Mouse (Mus musculus): ENCODE measurements around the gene Gm15155. TPM values are rescaled to one million over a fixed set of nuclear protein-coding genes. Genes with fewer than 3 reads are reported as not detected.
A peak's percentile ranks its signal among the peaks of the same experiment; 100 is the strongest.

Gene Gm15155
- polyA plus RNA-seq (2015; fragmentation: Nextera tagmentation; extraction: Ambion mirVana) = not detected in 2 replicates

DNA sequence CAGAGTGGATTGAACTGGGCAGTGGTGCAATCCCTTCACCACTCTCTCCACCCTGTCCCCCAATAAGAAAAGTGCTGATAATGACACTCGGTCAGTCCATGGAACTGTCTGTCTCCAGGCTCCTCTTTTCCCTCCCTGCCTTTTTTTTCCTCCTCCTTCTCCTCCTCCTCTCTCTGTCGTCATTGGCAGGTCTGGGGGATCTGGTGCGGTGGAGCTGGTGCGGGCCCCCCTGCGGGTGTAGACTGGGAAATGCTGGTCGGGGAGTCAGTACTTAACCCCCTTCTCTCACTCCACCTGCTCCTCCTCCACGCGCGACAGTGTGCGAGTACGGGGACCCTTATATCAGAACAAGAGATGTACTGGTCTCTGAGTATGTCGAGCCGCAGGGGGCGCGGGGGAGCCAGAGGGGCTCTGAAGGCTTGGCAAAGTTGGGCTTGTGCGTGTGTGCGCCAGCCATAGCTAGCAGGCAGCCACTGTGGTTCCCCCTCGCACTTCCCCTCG lies at the start of gene Gm15155:
Gm15155 (plus strand) TSS at position 401 of the 501 bp plus-strand sequence.
- no peaks in the 10 kb centered on the region for H3K4me1 ChIP-seq (replicated peaks)
- peak within 1 kb of the TSS; percentile 52 for H3K4me2 ChIP-seq
- H3K9me3 ChIP-seq (replicated peaks) = no peaks in the 10 kb centered on the region
- no peak within 1 kb of the TSS for H3K27ac ChIP-seq (replicated peaks)
- 14% methylated on average over 19 of the region's 19 CpGs for WGBS (ENCODE audit: insufficient replicate concordance)
- no peak within 1 kb of the TSS for H3K9ac ChIP-seq
- ATAC-seq (ENCODE audit: insufficient read depth) = no peak
- H3K36me3 ChIP-seq (replicated peaks) = no peaks in the 10 kb centered on the region
- H3K27me3 ChIP-seq = peaks cover 45% of the 10 kb centered on the region
- peak within 1 kb of the TSS; percentile 26; the same call in 1 of the 2 replicates for H3K4me3 ChIP-seq (replicated peaks)

GRCm38 (mm10) chrX:155579791-155580190 lies 44.8 kb upstream of the Gm15155 start:
- no peak for ATAC-seq (ENCODE audit: insufficient read depth)
- Histone ChIP-seq H3K9me3 (replicated peaks) (no peaks in the 10 kb centered on the region), H3K9ac (no peak overlapping the region), H3K4me1 (replicated peaks) (no peaks in the 10 kb centered on the region), H3K4me3 (replicated peaks) (no peak overlapping the region), H3K27me3 (no peaks in the 10 kb centered on the region), H3K4me2 (no peak overlapping the region), H3K36me3 (replicated peaks) (no peaks in the 10 kb centered on the region), H3K27ac (replicated peaks) (no peak overlapping the region)

GRCm38 (mm10) chrX:155584586-155584985 lies 40.0 kb upstream of the Gm15155 start:
- no peaks in the 10 kb centered on the region for H3K27me3 ChIP-seq
- 33% methylated on average over 2 of the region's 2 CpGs for WGBS (ENCODE audit: insufficient replicate concordance)
- no peak overlapping the region for H3K27ac ChIP-seq (replicated peaks)
- no peak overlapping the region for H3K4me3 ChIP-seq (replicated peaks)
- H3K4me1 ChIP-seq (replicated peaks) = no peaks in the 10 kb centered on the region
- ATAC-seq (ENCODE audit: insufficient read depth) = no peak
- H3K9me3 ChIP-seq (replicated peaks) = no peaks in the 10 kb centered on the region
- H3K4me2 ChIP-seq = no peak overlapping the region
- H3K9ac ChIP-seq = no peak overlapping the region
- no peaks in the 10 kb centered on the region for H3K36me3 ChIP-seq (replicated peaks)

- H3K4me3 ChIP-seq (replicated peaks) = no peak overlapping the region
- no peak overlapping the region for H3K4me2 ChIP-seq
- H3K4me1 ChIP-seq (replicated peaks) = no peaks in the 10 kb centered on the region
- no peak for ATAC-seq (ENCODE audit: insufficient read depth)
- no peak overlapping the region for H3K9ac ChIP-seq
- H3K36me3 ChIP-seq (replicated peaks) = no peaks in the 10 kb centered on the region
- no peaks in the 10 kb centered on the region for H3K27me3 ChIP-seq
- 62% methylated on average over 3 of the region's 3 CpGs for WGBS (ENCODE audit: insufficient replicate concordance)
- no peaks in the 10 kb centered on the region for H3K9me3 ChIP-seq (replicated peaks)
- H3K27ac ChIP-seq (replicated peaks) = no peak overlapping the region
Measured at GRCm38 (mm10) chrX:155591490-155591889, 33.1 kb upstream of the Gm15155 start.

- 44% methylated on average over 2 of the region's 2 CpGs for WGBS (ENCODE audit: insufficient replicate concordance)
- Histone ChIP-seq H3K4me2 (no peak overlapping the region), H3K27ac (replicated peaks) (no peak overlapping the region), H3K27me3 (no peaks in the 10 kb centered on the region), H3K4me1 (replicated peaks) (no peaks in the 10 kb centered on the region), H3K9me3 (replicated peaks) (no peaks in the 10 kb centered on the region), H3K9ac (no peak overlapping the region), H3K4me3 (replicated peaks) (no peak overlapping the region), H3K36me3 (replicated peaks) (no peaks in the 10 kb centered on the region)
- ATAC-seq (ENCODE audit: insufficient read depth) = no peak
Measured at GRCm38 (mm10) chrX:155592467-155592866, 32.1 kb upstream of the Gm15155 start.

GRCm38 (mm10) chrX:155594685-155595084 lies 29.9 kb upstream of the Gm15155 start:
- Histone ChIP-seq H3K9ac (no peak overlapping the region), H3K9me3 (replicated peaks) (no peaks in the 10 kb centered on the region), H3K4me3 (replicated peaks) (no peak overlapping the region), H3K36me3 (replicated peaks) (no peaks in the 10 kb centered on the region), H3K4me1 (replicated peaks) (no peaks in the 10 kb centered on the region), H3K27me3 (no peaks in the 10 kb centered on the region), H3K27ac (replicated peaks) (no peak overlapping the region), H3K4me2 (no peak overlapping the region)
- ATAC-seq (ENCODE audit: insufficient read depth) = no peak
- WGBS (ENCODE audit: insufficient replicate concordance) = 72% methylated on average over 1 of the region's 1 CpGs

- H3K9me3 ChIP-seq (replicated peaks) = no peaks in the 10 kb centered on the region
- H3K9ac ChIP-seq = no peak overlapping the region
- no peaks in the 10 kb centered on the region for H3K27me3 ChIP-seq
- H3K4me1 ChIP-seq (replicated peaks) = no peaks in the 10 kb centered on the region
- no peak overlapping the region for H3K4me3 ChIP-seq (replicated peaks)
- ATAC-seq (ENCODE audit: insufficient read depth) = no peak
- H3K4me2 ChIP-seq = no peak overlapping the region
- H3K27ac ChIP-seq (replicated peaks) = no peak overlapping the region
- H3K36me3 ChIP-seq (replicated peaks) = no peaks in the 10 kb centered on the region
Measured at GRCm38 (mm10) chrX:155596390-155596789, 28.2 kb upstream of the Gm15155 start.

DNA sequence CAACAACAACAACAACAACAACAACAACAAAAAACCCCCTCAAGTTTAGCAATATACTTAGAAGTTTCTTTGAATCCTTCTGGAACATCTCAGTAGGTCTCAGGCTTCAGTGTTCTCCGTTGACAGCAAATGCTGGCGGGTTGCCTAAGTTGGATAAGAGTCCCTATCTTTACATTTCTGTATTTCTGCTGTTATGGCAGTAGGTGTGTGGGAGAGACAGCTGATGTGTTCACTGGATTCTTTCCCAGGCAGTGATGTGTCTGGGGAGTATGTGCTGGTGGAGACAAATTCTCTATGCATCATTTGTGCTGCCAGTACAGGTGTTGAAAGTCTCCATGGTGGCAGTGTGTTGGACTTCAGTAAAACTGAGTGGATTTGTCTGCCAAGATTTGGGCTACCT lies 23.3 kb upstream of the Gm15155 start:
- H3K27ac ChIP-seq (replicated peaks) = no peak overlapping the region
- no peak overlapping the region for H3K9ac ChIP-seq
- H3K36me3 ChIP-seq (replicated peaks) = no peaks in the 10 kb centered on the region
- H3K4me3 ChIP-seq (replicated peaks) = no peak overlapping the region
- no peaks in the 10 kb centered on the region for H3K4me1 ChIP-seq (replicated peaks)
- 59% methylated on average over 2 of the region's 2 CpGs for WGBS (ENCODE audit: insufficient replicate concordance)
- ATAC-seq (ENCODE audit: insufficient read depth) = no peak
- no peaks in the 10 kb centered on the region for H3K9me3 ChIP-seq (replicated peaks)
- H3K27me3 ChIP-seq = no peaks in the 10 kb centered on the region
- no peak overlapping the region for H3K4me2 ChIP-seq

DNA sequence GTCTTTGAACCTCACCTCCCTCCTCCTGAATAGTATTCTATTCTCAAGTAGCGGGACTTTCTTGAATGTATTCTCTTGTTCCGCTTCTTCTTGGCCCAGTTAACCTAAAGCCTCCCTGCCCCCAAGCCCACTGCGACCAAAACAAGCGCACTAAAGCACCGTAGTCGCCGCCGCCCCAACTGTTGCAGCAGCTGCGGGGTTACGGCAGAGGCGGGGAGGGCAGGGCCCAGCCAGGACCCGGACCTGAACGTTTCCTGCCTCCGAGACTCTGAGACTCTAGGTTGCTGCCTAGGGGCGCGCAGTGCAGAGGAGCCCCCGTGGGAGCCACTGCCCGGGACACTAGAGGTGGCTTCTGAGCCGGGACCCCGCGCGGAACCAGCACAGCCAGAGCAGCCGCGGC lies 2.0 kb upstream of the Gm15155 start:
- H3K9me3 ChIP-seq (replicated peaks) = no peaks in the 10 kb centered on the region
- 0 out of 2 replicates have a peak overlapping the region, but pooled peaks have one; percentile 26 for H3K4me3 ChIP-seq (replicated peaks)
- no peak overlapping the region for H3K27ac ChIP-seq (replicated peaks)
- peak overlapping the region; percentile 52 for H3K4me2 ChIP-seq
- H3K36me3 ChIP-seq (replicated peaks) = no peaks in the 10 kb centered on the region
- peaks cover 45% of the 10 kb centered on the region for H3K27me3 ChIP-seq
- no peak overlapping the region for H3K9ac ChIP-seq
- WGBS (ENCODE audit: insufficient replicate concordance) = 13% methylated on average over 24 of the region's 24 CpGs
- no peaks in the 10 kb centered on the region for H3K4me1 ChIP-seq (replicated peaks)
- no peak for ATAC-seq (ENCODE audit: insufficient read depth)

- ATAC-seq (ENCODE audit: insufficient read depth) = no peak; the same call in 1 of the 2 replicates
- Histone ChIP-seq H3K27ac (replicated peaks) (no peak overlapping the region), H3K36me3 (replicated peaks) (no peaks in the 10 kb centered on the region), H3K9ac (no peak overlapping the region), H3K4me3 (replicated peaks) (peak overlapping the region; percentile 26; the same call in 1 of the 2 replicates), H3K4me1 (replicated peaks) (no peaks in the 10 kb centered on the region), H3K9me3 (replicated peaks) (no peaks in the 10 kb centered on the region), H3K27me3 (peaks cover 45% of the 10 kb centered on the region), H3K4me2 (peak overlapping the region; percentile 52)
- 20% methylated on average over 23 of the region's 69 CpGs for WGBS (ENCODE audit: insufficient replicate concordance)
Measured at GRCm38 (mm10) chrX:155622961-155623599, 1.5 kb upstream of the Gm15155 start.

- peak within 1 kb of the TSS; percentile 52 for H3K4me2 ChIP-seq
- ATAC-seq (ENCODE audit: insufficient read depth) = no peak
- H3K27ac ChIP-seq (replicated peaks) = no peak within 1 kb of the TSS
- no peaks in the 10 kb centered on the region for H3K36me3 ChIP-seq (replicated peaks)
- no peaks in the 10 kb centered on the region for H3K9me3 ChIP-seq (replicated peaks)
- H3K9ac ChIP-seq = no peak within 1 kb of the TSS
- WGBS (ENCODE audit: insufficient replicate concordance) = 22% methylated on average over 34 of the region's 34 CpGs
- peaks cover 45% of the 10 kb centered on the region for H3K27me3 ChIP-seq
- no peaks in the 10 kb centered on the region for H3K4me1 ChIP-seq (replicated peaks)
- H3K4me3 ChIP-seq (replicated peaks) = peak within 1 kb of the TSS; percentile 26; the same call in 1 of the 2 replicates
Measured at GRCm38 (mm10) chrX:155623701-155624281, 750 bp upstream of the Gm15155 start, which contains the start of gene Ptchd1. Gene Ptchd1, minus strand, starts transcription at chrX:155623814.
